Mouse (Mus musculus) kidney, postnatal 10 days (tissue): ENCODE measurements at regions not wholly inside any gene's neighbourhood (a gene's known extent, or its start where the extent isn't known, plus 50 kb on each side); places are given as distances from the start of the nearest gene placed in this dataset.

ENCODE experiments used
- DNase-seq: peaks from one replicate; pipeline ENCODE4 v3.0.0; 2021; ENCODE audit warnings: mixed read lengths

DNA sequence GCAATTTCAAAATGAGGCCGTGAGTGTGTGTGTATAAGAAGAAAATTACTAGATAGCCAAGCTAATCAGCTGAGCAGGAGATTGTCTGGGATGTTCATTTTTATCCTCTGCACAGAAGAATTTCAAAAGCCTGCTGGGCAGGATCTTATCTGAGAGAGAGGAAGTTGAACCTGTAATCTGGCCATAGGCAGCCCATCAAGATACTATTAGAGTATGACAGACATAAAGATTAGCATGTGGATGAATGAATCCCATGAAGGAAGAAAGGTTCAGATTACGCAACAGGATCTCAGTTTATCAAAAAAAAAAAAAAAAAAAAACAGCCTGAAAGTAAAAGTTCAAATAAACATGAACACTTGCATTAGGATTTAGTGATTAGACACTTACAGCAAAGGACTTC is 317.3 kb upstream of the C030005K15Rik start:
- no peak for DNase-seq

DNA sequence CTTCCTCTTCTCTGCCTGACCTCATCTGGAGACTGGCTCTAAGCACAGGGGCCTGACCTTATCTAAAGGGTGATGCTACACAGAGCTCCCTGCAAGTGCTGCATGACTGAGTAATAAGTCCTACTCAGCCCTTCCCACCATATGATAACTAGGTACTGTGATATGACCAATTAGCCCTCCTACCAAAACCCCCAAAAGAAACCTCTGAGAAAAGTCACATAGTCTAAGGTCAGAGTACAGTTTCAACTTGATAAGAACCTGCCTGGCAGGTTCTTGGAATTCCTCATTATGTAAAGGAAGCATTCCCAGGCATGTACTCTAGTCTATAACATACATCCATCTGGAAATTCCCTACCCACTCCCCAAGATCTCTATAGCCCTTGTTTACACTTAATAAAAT is 318.0 kb upstream of the C030005K15Rik start:
- DNase-seq: no peak

DNA sequence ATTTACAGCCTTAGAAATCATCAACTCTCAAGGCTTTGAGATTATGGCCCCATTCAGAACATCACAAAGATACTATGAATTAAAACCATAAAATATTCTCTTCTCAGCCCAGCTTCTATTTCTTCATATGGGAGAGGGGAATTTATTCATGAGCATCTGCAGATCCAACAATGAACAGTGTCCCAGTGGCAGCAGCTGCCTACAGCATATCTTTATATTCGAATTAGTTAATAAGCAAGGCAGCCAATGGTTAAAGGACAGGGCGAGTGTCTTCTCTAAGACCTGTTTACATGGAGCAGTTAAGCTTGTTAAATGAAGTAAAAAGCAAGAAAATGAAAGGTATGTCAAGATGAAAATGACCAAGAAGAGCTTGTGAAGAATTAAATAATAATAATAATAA is 346.9 kb upstream of the C030005K15Rik start:
- DNase-seq: no peak

DNA sequence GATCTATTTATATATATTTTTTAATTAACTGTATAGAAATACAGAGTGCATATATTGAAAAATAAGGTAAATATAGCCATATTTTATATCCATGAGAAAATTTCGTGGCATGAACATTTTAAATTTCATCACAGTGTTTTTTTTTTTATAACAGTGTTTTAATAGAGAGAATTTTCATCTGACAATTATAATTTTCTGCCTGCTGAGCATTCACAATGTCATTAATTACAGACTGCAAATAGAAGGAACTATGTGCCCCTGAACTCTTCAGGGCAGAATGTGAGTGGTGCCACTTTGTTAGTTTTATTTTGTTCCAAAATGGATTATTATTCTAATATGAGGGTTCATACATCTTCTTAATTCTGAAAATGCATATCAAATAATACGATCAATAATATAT is 358.3 kb upstream of the C030005K15Rik start:
- no peak for DNase-seq

DNA sequence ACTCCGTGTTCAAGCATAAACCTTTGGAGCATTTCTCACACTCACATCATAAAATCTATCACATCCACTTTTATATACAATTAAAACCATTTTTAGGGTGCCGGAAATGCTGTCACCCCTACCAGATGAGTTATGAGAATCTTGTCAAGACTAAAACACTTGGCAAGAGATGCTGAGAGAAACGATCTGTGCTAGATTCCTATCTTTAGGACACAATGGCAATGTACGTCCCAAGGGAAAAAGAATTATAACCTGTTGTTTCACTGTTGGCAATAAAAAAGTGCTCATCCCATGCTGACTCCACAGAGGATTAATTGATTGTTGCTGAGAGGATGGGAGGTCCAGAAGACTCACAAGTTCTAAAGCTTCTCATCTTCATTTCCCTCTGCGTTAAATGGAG is 389.7 kb upstream of the C030005K15Rik start:
- no peak for DNase-seq

DNA sequence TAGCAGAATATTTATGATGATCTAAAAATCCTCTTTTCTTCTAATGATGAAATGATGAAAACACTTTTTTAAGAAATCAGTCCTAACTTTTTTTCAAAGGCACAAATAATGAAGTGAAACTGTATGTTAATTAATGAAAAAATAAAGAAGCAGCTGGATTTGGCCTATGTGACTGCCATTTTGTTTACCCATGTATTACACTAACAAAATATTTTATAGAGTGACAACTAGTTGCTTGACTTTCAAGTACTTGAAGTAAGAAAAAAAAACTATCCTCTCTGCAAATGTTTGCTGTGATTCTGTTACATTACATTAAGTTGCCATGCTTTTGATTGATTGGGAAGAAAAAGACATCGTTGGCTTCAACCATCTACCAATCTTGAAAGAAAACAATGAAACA is 399.2 kb upstream of the C030005K15Rik start:
- no peak for DNase-seq

DNA sequence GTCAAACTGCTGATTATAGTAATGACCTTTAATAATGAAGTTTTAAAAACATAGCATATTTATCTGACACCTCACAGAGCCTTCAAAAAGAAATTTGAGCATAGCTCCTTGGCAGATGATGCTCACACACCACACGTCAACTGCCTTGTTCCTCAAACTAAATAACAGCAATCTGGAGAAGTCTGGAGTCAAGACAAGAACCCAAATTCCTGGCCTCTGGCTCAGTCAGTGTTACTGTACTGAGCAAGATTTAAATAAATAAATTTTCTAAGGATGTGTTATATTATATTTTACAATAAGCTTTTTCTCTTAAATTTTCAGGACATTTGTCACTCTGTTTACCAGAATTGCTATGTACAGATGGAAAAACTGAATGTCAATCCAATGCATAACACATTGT is 408.5 kb upstream of the C030005K15Rik start:
- no peak for DNase-seq

DNA sequence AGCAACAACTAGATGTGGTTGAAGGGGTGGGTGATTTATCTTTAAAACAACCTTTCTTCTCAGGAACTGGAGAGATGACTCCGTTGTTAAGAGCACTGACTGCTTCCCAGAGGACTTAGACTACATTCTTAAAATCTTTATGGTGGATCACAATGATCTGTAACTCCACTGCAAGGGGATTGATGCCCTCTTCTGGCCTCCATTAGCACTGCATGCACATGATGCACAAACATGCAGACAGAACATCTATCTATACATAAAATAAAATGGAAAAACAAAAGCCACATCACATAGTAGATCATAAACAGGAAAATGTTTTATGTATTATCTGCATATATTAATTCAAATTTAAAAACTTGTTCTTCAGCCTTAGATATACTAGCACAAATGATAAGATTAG is 419.2 kb upstream of the C030005K15Rik start:
- DNase-seq: no peak

DNA sequence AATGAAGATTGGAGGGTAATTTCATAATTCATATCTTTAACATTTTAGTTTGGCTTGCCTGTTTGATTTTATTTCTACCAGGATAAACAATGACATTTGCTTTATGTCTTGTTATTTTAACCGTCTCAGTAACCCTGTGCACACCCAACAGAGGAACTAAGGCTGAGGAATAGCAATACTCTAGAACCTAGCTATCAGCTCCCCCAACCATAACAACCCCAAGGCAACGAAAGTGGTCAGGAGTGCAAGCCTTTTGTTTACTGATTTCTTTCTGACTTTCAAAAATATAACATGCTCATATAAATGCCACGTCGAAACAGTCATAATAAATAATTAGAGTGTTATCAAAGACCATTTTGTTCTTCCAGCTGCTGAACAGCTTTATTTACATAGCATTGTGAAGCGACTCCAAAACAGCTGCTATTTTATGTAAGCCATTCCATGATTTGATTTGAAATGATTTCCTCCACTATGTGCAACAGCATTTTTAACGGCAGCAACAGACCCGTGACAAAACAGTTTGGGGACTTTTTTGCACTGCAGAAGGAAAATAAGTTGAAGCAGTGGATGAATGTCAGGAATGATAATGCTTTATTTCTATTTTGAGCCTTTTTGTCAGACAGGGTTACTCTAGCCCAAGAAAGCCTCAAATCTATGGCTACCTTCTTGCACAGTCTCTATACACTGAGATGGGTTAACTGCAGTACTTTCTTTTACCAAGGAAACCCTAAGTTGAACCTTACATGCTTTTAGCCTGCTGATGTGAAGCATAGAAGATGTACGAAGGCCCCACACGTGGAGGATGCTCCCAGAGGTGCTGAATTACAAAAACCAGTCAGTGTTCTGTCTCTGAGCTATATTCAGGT is 420.7 kb upstream of the C030005K15Rik start:
- DNase-seq: no peak

DNA sequence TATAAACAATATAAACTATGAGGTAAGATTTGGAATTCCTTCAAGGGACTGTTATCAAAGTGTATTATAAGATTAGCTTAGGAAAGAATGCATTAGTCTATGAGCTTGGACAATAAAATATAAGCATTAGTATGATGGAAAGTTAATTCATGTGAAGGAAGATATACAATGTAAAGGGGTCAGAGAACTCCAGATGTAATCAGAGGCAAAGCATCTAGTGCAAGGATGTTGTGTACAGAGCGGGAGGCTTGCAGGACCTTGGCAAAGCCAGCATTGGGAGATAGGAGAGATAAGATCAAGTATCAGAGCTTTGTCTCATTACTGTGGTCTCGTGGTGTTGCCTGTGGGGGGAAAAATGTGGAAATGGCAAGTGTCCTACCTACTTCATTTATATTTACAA is 429.4 kb upstream of the C030005K15Rik start:
- no peak for DNase-seq

DNA sequence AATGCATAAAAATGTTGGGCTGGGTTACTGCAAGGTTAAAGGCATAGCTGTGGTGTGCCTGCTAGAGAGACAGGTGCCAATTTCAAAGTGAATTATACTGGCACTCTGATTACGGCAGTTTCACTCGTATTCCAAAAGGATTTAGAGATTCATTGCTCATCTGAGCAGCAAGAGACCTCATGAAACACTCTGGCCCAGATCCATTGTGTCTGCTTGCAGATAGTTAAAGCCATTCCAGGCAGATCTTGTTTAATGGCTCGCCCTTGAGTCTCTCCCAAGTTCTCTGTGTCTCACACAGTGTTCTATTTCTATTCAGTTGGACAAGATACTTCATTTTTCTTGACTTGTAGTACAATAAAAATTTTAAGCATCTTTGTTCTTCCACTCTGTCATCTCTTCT is 459.1 kb upstream of the C030005K15Rik start:
- peak; percentile 7 for DNase-seq

DNA sequence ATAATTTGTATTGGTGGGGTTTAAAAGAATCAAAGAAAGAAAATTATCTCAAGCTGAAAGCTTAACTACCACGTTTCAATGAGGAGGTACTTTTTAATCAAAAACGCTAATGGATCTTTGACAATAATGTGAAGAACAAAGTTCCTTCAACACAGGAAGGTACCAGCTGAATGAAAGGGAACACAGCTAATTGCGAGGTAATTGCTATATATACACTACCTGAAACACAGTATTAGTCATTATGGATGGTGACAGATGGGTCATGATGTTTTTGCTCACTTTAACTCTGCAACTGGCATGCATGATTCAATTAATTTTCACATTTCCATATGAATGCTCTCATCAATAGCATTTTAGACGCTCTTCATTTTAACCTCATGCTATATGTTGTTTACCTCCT is 470.3 kb upstream of the C030005K15Rik start:
- no peak for DNase-seq

DNA sequence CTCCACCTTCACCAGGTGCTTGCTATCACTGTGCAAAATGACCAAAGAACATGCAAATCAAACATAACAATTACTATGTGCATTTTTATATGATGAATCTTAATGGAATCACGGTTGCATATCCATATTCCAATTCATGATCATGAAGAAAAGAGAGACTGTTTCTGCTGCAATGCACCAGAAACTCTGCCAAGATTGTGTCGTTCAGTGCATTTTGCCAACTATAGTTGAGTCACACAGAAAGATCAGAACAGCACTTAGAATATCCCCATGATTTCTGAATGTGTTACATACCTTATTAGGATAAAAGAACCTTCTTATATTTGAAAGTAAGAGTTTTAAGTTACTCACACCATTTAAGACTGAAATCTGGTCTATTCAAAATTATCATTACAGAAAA is 483.7 kb upstream of the C030005K15Rik start:
- DNase-seq: no peak

DNA sequence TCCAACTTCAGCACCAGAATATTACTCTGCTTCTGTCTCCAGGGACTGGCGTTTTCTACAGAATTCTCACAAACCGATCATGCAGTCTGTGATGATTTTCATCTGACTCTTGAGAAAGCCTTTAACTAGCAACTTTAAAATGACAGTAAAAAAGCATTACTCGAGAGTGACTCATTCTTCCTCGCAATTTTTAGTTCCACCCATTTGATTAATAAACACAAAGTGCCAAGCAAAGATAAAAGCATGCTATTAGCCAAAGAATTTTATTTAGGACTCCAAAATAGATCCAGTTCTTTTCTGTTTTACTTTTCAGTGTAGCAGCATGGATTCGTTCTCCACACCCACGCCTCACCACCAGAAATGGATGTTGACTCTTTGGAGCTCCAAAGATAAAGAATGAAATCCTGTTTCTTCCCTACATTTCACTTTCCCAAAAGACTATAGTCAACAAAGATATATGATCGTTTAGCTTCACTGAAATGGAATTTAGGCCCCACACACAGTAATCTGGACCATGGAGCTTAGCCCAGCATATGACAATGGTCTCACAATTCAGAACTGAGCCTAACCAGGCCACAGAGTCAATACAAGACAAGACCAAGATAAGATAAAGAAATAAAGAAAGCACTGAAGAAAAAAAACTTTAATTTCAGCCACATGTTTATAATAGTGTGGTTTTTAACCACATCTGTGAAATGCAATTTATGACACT is 486.5 kb upstream of the C030005K15Rik start:
- no peak for DNase-seq

DNA sequence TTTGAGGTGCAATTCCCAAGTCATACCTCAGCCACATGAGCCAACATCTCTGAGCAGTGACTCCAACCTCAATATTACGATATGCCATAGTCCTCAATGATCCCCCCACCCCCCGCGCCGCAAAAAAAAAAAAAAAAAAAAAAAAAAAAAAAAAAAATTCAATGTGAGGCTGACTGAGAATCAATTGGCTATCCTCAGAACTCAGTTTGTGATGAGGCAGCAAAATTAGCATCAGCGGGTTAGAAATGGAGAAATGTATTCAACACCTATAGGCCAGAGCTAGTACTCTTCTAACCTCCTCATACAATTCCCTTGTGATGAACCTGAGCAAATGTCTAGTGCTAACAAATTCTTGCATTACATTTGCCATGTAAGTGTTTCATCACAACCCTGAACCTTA is 504.5 kb upstream of the C030005K15Rik start:
- DNase-seq: no peak

DNA sequence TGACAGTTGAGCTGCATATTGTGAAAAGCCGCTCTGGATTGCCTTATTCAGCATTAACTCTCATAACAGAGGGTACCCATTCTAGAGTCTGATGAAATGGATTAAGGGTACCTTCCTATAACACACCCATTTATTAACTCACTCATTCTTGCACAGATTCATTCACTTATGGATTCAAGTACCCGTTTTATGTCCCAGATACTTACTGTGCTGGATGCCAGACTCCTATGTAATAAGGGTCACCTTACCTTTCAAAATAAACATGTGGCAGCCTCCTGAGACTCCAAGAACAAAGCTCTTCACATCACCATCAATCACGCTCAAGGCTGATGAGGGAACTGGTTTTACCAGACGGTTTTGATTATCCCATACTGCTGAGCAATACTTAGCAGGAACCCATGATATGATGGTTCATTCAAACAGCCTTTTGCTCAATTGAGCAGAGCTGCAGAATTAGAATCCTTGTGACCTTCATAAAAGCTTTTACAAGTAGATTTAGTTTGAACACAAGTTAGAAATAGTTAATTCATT is 505.2 kb upstream of the C030005K15Rik start:
- DNase-seq: no peak

DNA sequence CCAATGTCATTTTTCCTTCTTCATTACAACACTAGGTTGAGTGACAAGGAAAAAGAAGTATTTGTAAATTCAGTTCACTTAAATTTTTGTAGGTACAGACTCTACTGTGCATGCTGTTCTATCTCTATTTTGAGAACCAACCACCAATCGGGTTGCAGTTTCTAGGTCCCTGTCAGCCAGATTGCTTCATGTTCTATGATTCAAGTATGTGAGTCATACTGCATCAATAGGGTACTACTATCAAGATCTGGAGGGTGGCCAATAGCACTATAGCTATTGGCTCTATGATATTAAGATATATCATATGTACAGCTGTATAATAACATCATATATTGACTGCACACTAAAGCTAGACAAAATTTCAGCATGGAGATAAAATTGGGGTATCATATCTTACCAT is 521.8 kb upstream of the C030005K15Rik start:
- DNase-seq: no peak

DNA sequence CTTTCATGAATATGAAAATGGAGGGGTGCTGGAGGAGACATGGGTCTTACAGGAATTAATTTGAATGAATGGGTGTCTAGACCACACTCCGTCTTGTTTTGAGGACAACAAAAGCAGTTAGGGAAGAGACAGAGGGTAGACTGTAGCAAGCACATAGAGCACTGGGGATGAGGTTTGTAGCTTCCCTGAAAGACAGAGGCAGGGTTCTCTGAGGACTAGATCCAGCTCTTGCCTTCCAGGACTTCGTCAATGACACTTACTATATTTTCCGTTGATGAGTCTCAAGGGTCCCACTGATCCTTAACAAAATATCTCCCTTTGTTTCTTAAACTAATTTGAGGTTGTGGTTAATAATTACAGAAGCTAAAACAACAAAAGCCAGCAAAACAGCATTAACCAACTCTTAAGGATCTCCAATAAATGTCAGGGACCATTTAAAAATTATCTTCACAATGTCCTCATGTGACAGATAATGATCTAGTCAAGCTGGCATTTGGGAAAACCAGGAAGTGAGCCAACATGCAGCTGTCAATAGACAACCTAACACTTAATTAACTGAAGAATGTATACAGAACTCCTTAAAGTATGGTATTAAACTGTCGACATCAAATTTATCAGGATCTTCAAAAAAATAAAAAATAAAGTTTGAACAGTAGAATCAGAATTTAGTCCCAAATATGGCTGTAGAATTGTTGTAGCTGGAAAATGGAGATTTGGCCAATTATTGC is 531.6 kb upstream of the C030005K15Rik start:
- DNase-seq: peak; percentile 52

DNA sequence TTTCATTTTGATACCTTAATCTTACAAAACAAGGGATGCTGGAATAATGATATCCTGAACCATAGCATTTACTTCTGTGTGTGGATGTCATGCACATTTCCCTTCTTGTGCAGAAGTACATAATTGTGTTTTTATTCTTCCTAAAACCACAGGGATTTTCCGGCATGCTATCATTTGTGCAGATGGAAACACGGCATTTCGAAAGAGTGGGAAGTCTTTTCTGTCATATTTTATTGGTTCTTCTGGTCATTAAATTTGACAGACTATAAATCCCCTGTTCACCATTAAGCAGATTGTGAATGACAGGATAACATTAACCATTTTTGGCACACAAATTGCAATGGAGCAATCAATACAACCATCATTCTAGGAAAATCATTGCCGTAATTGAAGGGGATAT is 532.7 kb upstream of the C030005K15Rik start:
- DNase-seq: no peak

DNA sequence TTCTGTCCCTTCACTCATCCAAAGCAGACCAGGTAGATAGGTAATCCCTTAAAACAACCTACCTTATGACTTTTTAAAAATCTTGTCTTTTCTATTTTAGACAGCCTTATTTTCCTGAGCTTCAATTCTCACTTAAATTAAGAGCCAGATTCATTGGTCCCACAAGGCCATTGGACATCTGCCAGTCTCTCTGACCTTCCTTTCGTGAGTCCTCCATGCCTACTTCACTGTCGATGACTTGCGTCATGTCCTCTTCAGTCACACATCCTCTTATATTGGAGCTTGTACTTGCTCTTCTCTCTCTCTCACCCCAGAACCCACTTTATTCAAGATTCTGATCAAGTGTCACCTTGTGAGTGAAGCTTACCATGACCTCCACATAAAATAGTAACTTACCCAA is 542.0 kb upstream of the C030005K15Rik start:
- DNase-seq: no peak

DNA sequence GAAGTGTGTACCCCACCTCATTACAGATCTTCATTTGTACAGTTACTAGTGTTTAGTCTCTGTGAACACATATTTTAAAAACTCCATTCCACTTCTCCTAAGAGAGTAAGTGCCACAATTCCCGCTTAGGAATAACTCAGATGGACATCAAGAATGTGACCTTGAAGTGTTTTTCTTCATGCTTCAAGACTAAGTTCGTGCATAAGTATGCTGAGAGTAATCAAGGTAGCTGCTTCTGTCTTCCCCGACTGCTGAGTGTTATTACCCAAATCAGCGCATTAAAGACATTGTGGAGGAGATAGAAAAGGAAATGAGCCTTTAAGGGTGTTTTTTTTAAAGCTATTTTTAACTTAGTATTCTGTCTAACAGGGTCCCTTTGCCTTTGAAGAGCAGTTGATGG is 565.1 kb upstream of the C030005K15Rik start:
- DNase-seq: no peak

DNA sequence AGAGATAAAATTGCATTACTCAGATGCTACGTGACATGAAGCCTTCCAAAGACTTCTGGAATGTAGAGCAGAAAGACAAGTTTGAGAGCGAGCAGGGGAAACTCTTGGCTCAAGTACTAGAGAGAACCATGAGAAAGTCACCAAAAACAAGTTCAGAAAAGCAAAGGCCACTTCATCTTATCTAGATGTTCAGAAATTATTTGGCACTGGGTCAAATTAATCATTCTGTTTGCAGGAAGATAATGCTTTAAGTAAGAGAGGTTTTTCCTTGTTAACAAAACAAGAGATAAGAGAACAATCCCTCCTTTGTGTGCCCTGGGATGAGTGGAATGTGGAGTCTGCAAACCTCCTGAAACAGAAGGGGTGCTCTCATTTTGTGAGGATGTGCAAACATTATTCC is 565.6 kb upstream of the C030005K15Rik start:
- no peak for DNase-seq

DNA sequence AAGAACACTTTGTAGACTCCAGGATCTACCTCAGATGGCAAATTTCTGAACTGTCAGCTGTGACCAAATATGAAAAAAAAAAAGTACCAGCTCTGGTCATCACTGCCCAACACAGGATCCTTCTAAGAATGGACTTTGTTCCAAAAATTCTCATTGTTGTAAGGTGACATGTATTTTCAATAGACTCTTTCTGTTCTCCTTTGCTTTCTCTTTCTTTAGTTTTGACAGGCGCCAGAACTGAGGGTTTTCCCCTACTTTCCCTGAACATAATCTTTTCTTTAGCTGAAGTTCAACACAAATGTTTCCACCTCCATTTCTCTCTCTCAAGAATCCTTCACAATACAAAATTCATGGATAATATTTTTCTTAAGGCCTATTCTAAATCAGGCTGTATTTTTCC is 579.1 kb upstream of the C030005K15Rik start:
- no peak for DNase-seq

DNA sequence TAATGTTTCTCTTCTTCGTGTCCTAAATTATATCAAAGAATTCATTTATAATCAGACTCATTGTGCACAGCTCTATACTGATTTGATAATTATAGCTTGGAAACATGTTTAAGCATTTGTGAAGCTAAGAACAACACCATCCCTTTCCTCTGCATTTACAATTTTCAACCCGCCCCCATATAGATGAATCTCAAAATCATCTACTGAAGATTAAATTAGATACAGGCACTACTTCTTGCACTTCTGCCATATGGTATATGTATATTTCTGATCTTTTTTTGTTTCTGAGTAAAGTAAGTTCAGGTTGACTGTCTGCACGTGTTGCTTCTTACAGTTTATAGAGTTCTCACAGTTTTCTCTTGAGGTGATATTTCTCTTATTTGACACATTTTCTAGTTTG is 583.1 kb upstream of the C030005K15Rik start:
- DNase-seq: no peak
